Mouse (Mus musculus) kidney, embryonic 16.5 days (tissue): Measurements from ENCODE around the gene Ufl1. TPM values are rescaled to one million over a fixed set of nuclear protein-coding genes. Genes with fewer than 3 reads are reported as not detected.

ENCODE experiments used
- polyA plus RNA-seq: library from polyadenylated mRNA; unstranded; fragments of >200 nt; fragmentation: Nextera tagmentation; extraction: Ambion mirVana; gene quantifications from 2 replicates; pipeline ENCODE4 v1.2.1, GENCODE M21; 2015

Gene Ufl1
- polyA plus RNA-seq, 1 experiment from 2014 or later, result 45.2 TPM

Other genes starting within 250 kb of the Ufl1 start
- gene Fhl5, start 38.9 kb downstream of the Ufl1 start, polyA plus RNA-seq, result not detected in 2 replicates